Mouse (Mus musculus) myocyte (in vitro differentiated cells): ENCODE results near the gene Ms4a7.

Source experiments
- MAX ChIP-seq: IDR thresholded peaks from one replicate; pipeline ENCODE4 v1.6.1; 2011; ENCODE audit warnings: low read depth, mild to moderate bottlenecking, control low read depth
- SRF ChIP-seq: IDR thresholded peaks from one replicate; pipeline ENCODE4 v1.6.1; 2011; ENCODE audit warnings: low read depth; ENCODE audit not compliant: control insufficient read depth, insufficient read length

GRCm38 (mm10) chr19:11298939-11299338, 37.0 kb downstream of the Ms4a7 start:
- TF ChIP-seq MAX (no peak), SRF (no peak)
